Comparison of ENCODE assay signal across 8 mouse cellular contexts in genomic region chr5:31614339-31615025, GRCm38 (mm10). TPM values are rescaled to one million over a fixed set of nuclear protein-coding genes. Genes with fewer than 3 reads are reported as not detected.
DNase-seq lines count a peak whose midpoint lies in the region; ATAC-seq and TF ChIP-seq lines count a peak whose summit lies in the region.

No protein-coding gene starts in this region.

- H3K4me2 ChIP-seq in lung, embryonic 14.5 days, result peak overlapping the region; percentile 61
- peak overlapping the region; percentile 67 for H3K4me2 ChIP-seq in neural tube, embryonic 13.5 days

- DNase-seq in lung, embryonic 14.5 days, result no peak
- DNase-seq in lung, postnatal 4 days, result no peak
- DNase-seq in liver, result peak; percentile 17
- DNase-seq in urinary bladder, adult 2 months (ENCODE audit: low spot score), result no peak
- no peak for DNase-seq in cerebellum, postnatal 4 days (ENCODE audit: low spot score in 2 of 2)
- no peak for DNase-seq in layer of hippocampus, postnatal 10 days (ENCODE audit: low spot score in 2 of 2)

- H3K9ac ChIP-seq in lung, embryonic 14.5 days, result peak overlapping the region; percentile 73
- H3K9ac ChIP-seq in neural tube, embryonic 13.5 days, result peak overlapping the region; percentile 79

- 39% methylated on average over 6 of the region's 6 CpGs for WGBS in lung, embryonic 14.5 days
- WGBS in neural tube, embryonic 13.5 days, result 45% methylated on average over 6 of the region's 6 CpGs

- H3K27ac ChIP-seq in lung, embryonic 14.5 days (ENCODE audit: low read depth), result peak overlapping the region; percentile 88
- peak overlapping the region; percentile 80 for H3K27ac ChIP-seq in embryonic fibroblast, embryonic 13.5 days (ENCODE audit: insufficient read depth, low read length)
- no peak overlapping the region; the same call in 1 of the 2 replicates for H3K27ac ChIP-seq in neural tube, embryonic 13.5 days (replicated peaks)

- H3K9me3 ChIP-seq in lung, embryonic 14.5 days (ENCODE audit: low read depth, low read length), result no peaks in the 10 kb centered on the region
- H3K9me3 ChIP-seq in neural tube, embryonic 13.5 days, result no peaks in the 10 kb centered on the region

- H3K4me3 ChIP-seq in lung, embryonic 14.5 days (ENCODE audit: low read depth, low read length), result peak overlapping the region; percentile 68
- H3K4me3 ChIP-seq in embryonic fibroblast, embryonic 13.5 days (ENCODE audit: insufficient read depth, low read length), result peak overlapping the region; percentile 52
- H3K4me3 ChIP-seq in neural tube, embryonic 13.5 days, result peak overlapping the region; percentile 79

- ATAC-seq in lung, embryonic 14.5 days (ENCODE audit: insufficient read depth), result no peak
- no peak for ATAC-seq in neural tube, embryonic 13.5 days (ENCODE audit: low read depth)

- TF ChIP-seq CTCF in lung, embryonic 14.5 days (IDR thresholded peaks at IDR 0.05; ENCODE audit: low read depth), result no peak
- TF ChIP-seq CTCF in embryonic fibroblast, embryonic 13.5 days (IDR thresholded peaks at IDR 0.05; ENCODE audit: borderline replicate concordance, insufficient read depth, low read length), result no peak

- peaks cover 31% of the 10 kb centered on the region for H3K36me3 ChIP-seq in lung, embryonic 14.5 days (ENCODE audit: insufficient read depth)
- H3K36me3 ChIP-seq in neural tube, embryonic 13.5 days, result peaks cover 31% of the 10 kb centered on the region

- H3K4me1 ChIP-seq in lung, embryonic 14.5 days (ENCODE audit: insufficient read depth), result no peaks in the 10 kb centered on the region
- H3K4me1 ChIP-seq in embryonic fibroblast, embryonic 13.5 days (ENCODE audit: control insufficient read depth, insufficient read depth, low read length), result peaks cover 10% of the 10 kb centered on the region
- H3K4me1 ChIP-seq in neural tube, embryonic 13.5 days (replicated peaks), result peaks cover 15% of the 10 kb centered on the region

- 0 out of 2 replicates have a peak, but pooled peaks have one; percentile 36 for TF ChIP-seq POLR2A in embryonic fibroblast, embryonic 13.5 days (IDR thresholded peaks at IDR 0.05; ENCODE audit: low read depth, low read length)

- no peaks in the 10 kb centered on the region for H3K27me3 ChIP-seq in lung, embryonic 14.5 days (ENCODE audit: insufficient read depth, low read length)
- no peaks in the 10 kb centered on the region for H3K27me3 ChIP-seq in neural tube, embryonic 13.5 days

RNA-seq across cellular contexts. Expression of gene Mrpl33, which starts 17.7 kb away (rescaled TPM):
- 272 and 281 TPM in 2 replicates for polyA plus RNA-seq in lung, embryonic 14.5 days (2014; fragmentation: Nextera tagmentation; extraction: Ambion mirVana)
- polyA plus RNA-seq in embryonic fibroblast, embryonic 13.5 days (2011; ENCODE audit: insufficient read length, low read depth, missing spikeins), result 165 and 191 TPM in 2 replicates
- 201 and 240 TPM in 2 replicates for polyA plus RNA-seq in neural tube, embryonic 13.5 days (2015; fragmentation: Nextera tagmentation; extraction: Ambion mirVana)
- 174 and 196 TPM in 2 replicates for polyA plus RNA-seq in urinary bladder, adult 2 months (2012; rRNA removed)
- 100 to 1,000 TPM; 135 to 151 TPM for total RNA-seq in layer of hippocampus, postnatal 10 days (2021)
